Mouse (Mus musculus): ENCODE data around the gene Acoxl.

GRCm38 (mm10) chr2:127911579-127911978, 72.9 kb downstream of the Acoxl start:
- no peak for TF ChIP-seq POLR2A (IDR thresholded peaks at IDR 0.05; ENCODE audit: low read depth, low read length)
- TF ChIP-seq CTCF (IDR thresholded peaks at IDR 0.05; ENCODE audit: extremely low read depth, insufficient read depth, insufficient read length, insufficient replicate concordance), result no peak
